Mouse (Mus musculus) gastrocnemius, postnatal 4 days (tissue): ENCODE results near the gene Arhgef40. TPM values are rescaled to one million over a fixed set of nuclear protein-coding genes. Genes with fewer than 3 reads are reported as not detected.

Experiments used
- DNase-seq, 2 experiments: peaks; one replicate each; pipeline ENCODE4 v3.0.0; 2021 to 2022; ENCODE audit warnings: low spot score in 2 of 2, mixed read lengths in 2 of 2
- long read RNA-seq, 2 experiments: library from polyadenylated mRNA; stranded (forward); transcript quantifications; one replicate each; pipeline ENCODE4 v2.0.0; 2021
- total RNA-seq, 2 experiments: library from RNA; stranded (reverse); gene quantifications; 2 replicates each; pipeline ENCODE4 v1.2.3; 2021

The Arhgef40 gene
- 10 to 100 TPM; 90.4 to 92.7 TPM for total RNA-seq
- long read RNA-seq, experiment 1, full-length matches to known transcripts: 22 of 64 reads
- long read RNA-seq, experiment 1, partial matches to known transcripts: 22 of 64 reads
- long read RNA-seq, experiment 1, other reads (novel, unspliced or antisense): 20 of 64 reads
- long read RNA-seq, experiment 2, full-length matches to known transcripts: 37 of 116 reads
- long read RNA-seq, experiment 2, partial matches to known transcripts: 39 of 116 reads
- long read RNA-seq, experiment 2, other reads (novel, unspliced or antisense): 40 of 116 reads

GRCm38 (mm10) chr14:51984247-51985231 is at the start of gene Arhgef40:
Gene Arhgef40 (plus strand): TSS chr14:51984719.
- DNase-seq: peak; percentile 86 to 89

DNA sequence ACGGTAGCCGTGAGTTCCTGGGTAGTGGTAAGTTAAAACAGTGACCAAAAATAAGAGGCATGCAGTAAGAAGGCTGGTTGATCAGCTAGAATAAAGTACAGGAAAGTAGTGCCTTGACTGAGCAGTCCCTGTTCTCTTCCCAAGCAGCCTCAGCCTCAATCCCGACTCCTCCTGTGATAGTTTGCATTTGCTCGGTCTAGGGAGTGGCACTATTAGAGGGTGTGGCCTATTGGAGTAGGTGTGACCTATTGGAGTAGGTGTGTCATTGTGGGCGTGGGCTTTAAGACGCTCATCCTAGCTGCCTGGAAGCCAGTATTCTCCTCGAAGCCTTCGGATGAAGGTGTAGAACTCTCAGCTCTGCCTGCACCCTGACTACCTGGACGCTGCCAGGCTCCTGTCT is 45.5 kb upstream of the Arhgef40 start:
- DNase-seq: no peak

DNA sequence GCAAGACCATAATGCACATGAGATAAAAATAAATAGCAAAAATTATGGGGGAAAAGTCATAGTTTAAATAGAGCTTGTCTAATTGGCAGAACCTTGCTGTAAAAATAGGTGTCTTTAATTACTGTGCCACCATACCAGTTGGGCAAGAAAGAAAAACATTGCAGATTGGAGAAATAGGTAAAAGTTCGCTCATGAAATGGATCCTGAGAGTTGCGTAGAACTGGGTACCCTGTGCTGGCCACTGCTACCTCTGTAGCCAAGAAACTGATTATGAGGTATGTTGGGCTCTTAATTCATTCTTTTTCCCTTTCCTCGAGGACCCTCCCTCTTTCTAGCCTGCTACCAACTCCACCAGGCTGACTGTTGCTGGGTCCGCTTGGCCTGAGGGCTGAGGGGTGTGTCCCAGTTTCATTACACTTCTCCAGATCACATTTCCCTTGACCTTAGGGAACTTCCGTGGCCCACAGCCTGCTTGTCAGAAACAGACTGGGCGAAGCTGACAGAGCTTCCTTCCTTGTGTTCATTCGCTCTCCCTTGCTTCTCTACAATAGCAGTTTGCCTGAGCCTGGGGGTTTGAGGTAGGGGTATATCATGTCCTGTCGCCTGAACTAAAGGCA is 43.5 kb upstream of the Arhgef40 start:
- no peak for DNase-seq

DNA sequence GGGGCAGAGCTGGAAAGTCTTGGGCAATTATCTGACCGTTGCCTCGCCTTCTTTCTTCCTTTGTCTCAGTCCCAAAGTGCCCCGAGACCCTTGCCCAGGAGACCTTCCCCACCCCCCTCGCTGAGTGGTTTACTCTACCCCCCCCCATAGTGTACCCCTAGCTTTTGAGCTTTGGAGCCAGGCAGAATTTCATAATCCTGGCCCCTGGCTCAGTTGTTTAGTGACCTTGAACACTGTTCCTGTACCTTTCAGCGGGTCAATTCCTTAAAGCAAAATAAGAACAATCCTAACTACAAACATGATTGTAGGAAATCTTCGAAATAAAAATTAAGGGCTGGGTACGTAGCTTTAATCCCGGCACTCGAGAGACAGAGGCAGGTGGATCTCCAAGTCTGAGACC is 42.9 kb upstream of the Arhgef40 start:
- no peak for DNase-seq

DNA sequence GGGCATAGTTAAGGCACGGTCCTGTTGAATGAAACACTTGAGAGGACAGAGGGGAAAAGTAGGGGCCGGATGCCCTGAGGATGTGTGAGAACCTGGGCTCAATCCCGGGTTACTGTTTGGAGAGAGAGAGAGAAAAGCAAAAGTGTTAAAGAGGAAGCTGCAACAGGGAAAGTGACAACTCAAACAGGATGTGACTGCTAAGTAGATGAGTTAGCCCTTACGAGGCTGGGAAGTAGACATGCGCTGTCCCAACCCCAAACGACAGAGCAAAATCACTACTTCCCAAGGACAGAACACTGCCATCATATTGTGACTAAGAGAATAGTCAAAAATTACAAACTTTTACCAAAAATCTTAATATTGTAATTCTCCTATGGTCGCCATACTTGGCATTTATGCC is 42.3 kb upstream of the Arhgef40 start:
- no peak for DNase-seq

DNA sequence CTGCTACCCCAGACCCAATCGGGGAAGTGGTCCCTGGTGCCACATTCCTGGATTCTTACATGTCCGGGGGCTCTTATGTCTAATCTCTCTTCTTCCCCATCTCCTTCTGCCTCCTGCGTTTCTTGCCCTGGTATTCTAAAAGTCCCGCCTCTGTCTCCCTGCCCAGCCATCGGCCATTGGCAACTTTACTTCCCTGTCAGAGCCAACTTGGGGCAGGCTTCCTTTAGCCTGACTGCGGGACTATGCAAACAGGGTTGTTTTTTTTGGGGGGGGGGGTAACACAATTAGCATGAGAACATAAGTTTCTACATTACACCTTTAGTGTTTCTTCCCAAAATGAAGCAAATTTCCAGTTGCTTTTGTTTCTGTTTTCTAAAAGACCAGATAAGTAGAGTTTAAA is 41.2 kb upstream of the Arhgef40 start:
- DNase-seq: no peak

GRCm38 (mm10) chr14:51960316-51960715 is 24.2 kb upstream of the Arhgef40 start:
- no peak for DNase-seq

GRCm38 (mm10) chr14:51967400-51967799 is 17.1 kb upstream of the Arhgef40 start:
- DNase-seq: no peak

DNA sequence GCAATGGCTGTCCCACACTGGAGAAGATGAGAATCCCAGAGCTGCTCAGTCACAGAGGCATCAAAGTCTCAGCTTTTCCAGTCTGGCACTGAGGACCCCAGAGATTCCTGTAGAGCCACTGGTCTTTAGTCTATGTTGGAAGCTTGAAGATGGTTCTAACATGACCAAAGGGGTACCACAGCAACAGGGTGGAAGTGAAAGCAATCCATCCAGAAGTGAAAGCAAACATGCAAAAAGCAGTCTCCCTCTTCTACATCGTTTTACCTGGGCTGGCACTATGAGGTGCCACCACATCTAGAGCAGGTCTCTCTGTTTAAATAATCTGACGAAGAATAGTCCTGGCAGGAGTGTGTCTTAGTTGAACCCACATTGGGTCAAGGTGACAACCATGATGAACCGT is 5.3 kb upstream of the Arhgef40 start:
- no peak for DNase-seq

GRCm38 (mm10) chr14:51983251-51983650 is 1.3 kb upstream of the Arhgef40 start:
- DNase-seq: no peak

DNA sequence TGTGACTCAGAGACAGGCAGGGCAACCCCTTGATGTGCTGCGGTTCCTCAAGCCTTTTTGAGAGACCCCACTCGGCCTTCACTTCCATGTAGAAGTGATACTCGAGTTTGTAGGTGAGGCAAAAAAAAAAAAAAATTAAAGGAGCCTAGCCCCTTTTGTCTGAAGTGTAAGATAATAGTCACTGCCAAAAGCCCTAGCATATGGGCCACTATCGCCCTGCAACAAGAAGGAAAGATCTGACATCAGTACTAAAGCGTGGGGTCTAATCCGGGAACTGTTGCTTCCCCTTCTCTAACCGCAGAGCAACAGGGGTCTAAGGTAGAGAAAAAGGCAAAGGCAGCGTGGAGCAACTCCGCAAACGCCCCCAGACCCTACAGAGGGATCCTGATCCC is 668 bp upstream of the Arhgef40 start:
- no peak for DNase-seq

- peak; percentile 80 to 90 for DNase-seq
Observed at GRCm38 (mm10) chr14:51985301-51986152, 1.0 kb downstream of the Arhgef40 start.

DNA sequence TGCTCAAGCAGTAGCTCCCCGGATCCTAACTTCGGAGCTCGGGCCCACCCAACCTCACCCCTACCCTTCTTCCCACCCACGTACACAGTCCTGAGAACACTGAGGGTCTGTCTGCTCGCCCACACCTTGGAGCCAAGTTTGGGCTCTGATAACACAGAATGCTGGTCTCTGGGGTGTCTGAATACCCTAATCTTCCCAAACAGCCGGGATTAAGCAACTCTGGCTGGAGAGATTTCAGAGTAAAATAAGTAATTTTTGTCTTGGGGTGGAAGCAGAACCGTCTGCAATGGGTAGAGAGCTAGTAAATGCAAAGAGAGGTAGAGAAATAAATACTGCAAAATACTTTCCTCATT is 1.6 kb downstream of the Arhgef40 start:
- DNase-seq: no peak

GRCm38 (mm10) chr14:51987177-51987576 is 2.7 kb downstream of the Arhgef40 start:
- no peak for DNase-seq

- DNase-seq: no peak
Observed at GRCm38 (mm10) chr14:51988731-51989130, 4.2 kb downstream of the Arhgef40 start.

DNA sequence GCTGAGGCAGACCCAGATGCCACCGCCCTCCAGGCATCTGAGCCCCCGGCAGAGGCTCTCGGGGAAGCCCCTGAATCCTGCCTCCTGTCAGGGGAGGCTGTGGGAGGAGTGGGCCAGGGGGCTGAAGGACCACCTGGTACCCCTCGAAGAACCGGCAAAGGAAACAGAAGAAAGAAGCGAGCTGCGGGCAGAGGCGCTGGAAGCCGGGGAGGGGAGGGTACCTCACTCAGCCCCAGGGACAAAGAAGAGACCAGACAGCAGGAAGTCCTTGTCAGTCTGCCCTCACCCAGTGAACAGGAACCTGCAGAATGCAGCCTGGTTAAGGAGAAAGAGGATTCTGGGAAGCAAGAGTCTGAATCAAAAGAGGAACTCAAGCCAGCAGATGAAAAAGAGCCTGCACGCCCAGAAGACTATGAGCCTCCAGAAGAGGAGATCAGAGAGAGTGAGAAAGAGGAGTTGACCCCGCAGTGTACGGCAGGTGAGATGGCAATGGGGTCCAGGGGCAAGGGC is 5.0 kb downstream of the Arhgef40 start:
- no peak for DNase-seq

DNA sequence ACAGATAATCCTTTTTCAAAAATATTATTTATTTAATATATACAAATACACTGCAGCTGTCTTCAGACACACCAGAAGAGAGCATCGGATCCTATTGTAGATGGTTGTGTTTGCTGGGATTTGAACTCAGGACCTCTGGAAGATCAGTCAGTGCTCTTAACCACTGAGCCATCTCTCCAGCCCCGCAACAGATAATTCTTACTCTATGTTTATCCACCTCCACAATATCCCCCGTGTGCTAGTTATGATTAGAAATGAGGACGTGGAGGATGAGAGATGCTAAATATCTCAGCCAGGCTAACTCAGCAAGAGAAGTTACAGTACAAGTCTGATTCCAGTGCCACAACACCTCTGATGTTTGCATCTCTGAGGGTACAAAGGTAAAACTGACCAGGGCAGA is 9.9 kb downstream of the Arhgef40 start:
- DNase-seq: no peak

DNA sequence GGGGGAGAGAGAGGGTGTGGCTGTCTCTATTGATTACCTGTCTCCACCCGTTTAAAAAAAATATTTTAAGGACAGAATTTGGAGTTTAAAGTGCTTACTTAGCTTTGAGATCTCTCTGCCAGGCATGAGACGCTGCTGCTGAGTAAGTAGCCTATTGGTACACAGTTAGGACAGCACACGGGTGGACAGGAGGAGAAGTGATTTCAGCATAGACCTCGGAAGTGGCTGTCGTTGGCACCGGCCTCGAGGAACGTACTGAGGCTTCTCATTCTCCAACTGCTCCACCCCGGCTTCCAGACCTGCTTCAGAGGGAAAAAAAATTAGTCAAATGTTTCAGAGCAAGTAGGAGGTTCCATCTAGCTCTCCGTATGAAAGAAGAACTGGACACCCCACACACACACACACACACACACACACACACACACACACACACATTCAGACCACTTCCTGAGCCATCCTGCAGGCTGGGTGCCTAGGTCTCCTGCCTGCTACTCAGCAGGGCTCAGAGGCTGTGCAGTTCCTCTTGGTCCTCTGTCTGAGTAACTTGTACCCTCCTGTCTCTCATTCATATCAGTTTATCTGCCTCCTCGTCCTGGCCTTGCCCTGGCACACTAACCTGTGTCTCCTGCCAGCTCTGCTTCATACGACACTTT is 10.8 kb downstream of the Arhgef40 start:
- no peak for DNase-seq

GRCm38 (mm10) chr14:51996231-51996841 is 11.8 kb downstream of the Arhgef40 start:
- DNase-seq: no peak

DNA sequence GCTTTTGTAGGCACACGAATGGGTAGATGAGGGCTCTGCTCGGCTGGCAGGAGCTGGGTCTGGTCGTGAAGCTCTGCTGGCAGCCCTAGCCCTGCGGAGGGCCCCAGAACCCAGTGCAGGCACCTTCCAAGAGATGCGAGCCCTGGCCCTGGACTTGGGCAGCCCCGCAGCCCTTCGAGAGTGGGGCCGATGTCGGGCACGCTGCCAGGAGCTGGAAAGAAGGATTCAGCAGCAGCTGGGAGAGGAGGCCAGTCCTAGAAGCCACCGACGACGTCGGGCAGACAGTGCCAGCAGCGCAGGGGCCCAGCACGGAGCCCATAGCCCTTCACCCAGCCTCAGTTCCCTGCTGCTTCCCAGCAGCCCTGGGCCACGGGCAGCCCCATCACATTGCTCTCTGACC is 12.3 kb downstream of the Arhgef40 start:
- DNase-seq: no peak
